Mouse (Mus musculus): Measurements from ENCODE around the gene Hic1. TPM values are rescaled to one million over a fixed set of nuclear protein-coding genes. Genes with fewer than 3 reads are reported as not detected.
"Not testable (repeated sequence)": the region's sequence is repeated elsewhere in the genome, so short reads cannot be mapped to it uniquely, and the experiment has no call there.

The Hic1 gene
- total RNA-seq, 2 experiments from 2014 or later: 15.3 to 19.2 TPM

- peak; percentile 57 for DNase-seq (ENCODE audit: low spot score)
- intact Hi-C loops (cut with DNase I): loop anchor here (2.0 kb wide), 1 partner anchor 39 kb away; no protein-coding TSS in a partner anchor
Observed at GRCm38 (mm10) chr11:75193256-75194071, 24.1 kb upstream of the Hic1 start, which contains the start of gene Rtn4rl1. Gene Rtn4rl1, plus strand, starts transcription at chr11:75193783.

- peak; percentile 68 for DNase-seq (ENCODE audit: low spot score)
- intact Hi-C loops (cut with DNase I): no loop called here
Observed at GRCm38 (mm10) chr11:75192336-75193214, 23.3 kb upstream of the Hic1 start.

DNA sequence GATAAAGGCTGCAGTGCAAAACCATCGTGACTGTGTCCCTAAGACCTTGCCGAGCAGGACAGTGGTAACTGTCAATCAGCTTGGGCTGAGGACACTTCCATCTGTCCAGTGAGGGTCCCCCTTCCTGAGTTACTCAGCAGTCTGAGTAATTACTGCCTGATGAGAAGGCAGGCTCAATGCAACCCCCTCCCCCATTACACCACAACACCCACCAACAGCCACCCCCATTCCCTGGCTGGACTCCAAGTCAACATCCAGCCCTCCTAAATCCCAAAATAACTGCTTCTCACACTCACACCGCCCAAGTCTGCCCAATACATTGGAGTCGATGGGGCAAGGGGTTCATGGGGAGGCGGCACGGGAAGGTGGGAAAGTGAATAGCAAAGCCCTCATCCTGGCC, 22.5 kb upstream of the Hic1 start:
- intact Hi-C loops (cut with DNase I): no loop called here
- DNase-seq (ENCODE audit: low spot score): no peak

DNA sequence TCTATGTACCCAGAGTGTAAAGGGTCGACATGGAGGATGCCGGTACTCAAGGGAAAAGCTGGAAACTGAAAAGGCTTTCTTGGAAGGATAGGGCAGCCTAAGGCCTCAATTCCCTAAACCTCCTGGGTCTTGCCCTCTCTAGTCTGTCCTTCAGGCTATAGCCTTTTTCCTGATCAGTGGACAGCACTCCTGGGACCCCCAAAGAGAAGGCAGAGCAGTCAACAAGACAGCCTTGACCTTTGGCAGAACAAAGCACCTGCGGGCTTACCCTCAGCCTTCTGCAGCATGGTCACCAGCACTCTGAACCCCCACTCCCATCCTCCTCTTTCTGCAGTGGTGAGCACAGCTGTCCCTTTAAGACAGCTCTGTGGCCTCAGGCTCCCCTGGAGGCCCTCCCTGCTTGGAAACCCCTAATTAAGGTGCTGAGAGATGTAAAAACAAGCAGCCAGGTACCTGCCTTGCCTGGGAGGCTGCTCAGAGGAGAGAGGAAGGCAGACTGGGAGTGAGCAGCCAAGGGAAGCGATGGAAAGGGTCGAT, 21.7 kb upstream of the Hic1 start, which contains the start of gene Dph1:
TSS of gene Dph1 (minus strand) at position 337 of the 537 bp plus-strand sequence.
- intact Hi-C loops (cut with DNase I): loop anchor here (1.0 kb wide), 1 partner anchor 100 kb away; no protein-coding TSS in a partner anchor
- no peak for DNase-seq (ENCODE audit: low spot score)

- DNase-seq (ENCODE audit: low spot score): peak; percentile 50
- intact Hi-C loops (cut with DNase I): loop anchor here (1.0 kb wide), 1 partner anchor 101 kb away; no protein-coding TSS in a partner anchor
Observed at GRCm38 (mm10) chr11:75190371-75190724, 21.0 kb upstream of the Hic1 start.

- DNase-seq (ENCODE audit: low spot score): no peak
- intact Hi-C loops (cut with DNase I): loop anchor here (1.0 kb wide), 1 partner anchor 101 kb away; no protein-coding TSS in a partner anchor
Observed at GRCm38 (mm10) chr11:75189713-75190370, 20.5 kb upstream of the Hic1 start.

DNA sequence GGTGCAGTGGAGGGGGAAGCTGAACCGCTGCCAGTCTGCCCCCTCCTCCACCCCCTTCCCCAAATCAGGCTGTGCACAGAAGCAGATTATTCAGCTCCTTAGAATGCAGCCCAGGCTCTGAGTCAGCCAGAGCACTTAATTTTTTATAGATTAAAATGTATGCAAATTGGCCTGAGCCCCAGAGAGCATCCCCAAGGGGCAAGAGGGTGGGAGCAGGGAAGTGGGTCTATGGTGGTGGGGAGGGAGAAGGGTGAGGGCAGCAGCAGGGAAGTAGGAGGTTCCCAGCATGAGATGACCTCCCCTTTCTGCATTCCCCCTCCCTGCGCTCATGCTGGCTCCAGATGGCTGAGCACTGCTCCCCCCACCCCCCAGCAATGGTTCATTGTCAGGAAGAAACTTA, 15.7 kb upstream of the Hic1 start:
- DNase-seq (ENCODE audit: low spot score): no peak
- intact Hi-C loops (cut with DNase I): no loop called here

DNA sequence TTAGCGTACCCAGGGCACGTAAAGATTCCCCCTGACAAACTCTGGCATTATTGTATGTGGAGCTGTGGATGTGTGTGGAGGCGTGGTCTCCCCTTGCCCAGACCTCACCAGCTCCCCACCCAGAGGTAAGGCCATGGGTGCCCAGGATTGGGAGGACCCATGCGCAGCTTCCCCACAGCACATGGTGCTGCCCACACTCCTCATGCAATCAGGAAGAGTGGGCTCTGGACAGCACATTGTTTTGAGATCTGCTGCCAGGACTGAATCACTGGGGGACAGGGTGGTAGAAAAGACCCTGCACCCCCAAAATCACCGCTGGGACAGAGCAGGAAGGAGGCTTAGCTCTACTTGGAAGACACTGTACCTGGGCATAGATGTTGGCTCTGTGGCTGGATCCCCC, 15.3 kb upstream of the Hic1 start:
- intact Hi-C loops (cut with DNase I): no loop called here

DNA sequence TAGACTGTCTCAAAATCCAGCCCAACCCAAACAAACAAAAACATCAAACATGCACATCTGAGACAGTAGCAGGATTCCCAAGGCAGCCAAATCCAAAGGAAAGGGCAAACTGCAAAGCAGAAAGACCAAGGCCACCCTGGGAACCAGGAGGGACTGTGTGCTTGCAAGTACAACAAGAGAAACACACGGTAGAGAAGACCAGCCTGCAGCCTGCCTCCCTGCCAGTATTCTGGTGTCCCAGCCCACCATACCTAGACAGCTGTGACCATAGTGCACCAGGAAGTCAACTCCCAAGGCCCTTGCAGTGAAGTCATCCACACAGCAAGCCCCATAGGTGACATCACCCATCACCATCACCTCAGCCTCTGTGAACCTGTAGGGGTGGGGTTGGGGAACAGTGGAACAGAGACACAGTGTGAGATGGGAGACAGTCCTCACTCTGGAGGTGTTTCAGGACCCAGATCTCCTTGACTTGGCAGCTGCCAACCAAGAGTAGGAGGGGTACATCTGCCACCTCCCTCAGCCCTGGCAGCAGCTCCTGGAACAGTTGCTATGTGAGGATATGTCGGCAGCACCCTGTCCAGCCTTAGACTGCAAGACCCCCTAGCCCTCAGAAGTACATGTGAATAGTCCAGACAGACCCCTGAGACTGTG, 14.7 kb upstream of the Hic1 start:
- intact Hi-C loops (cut with DNase I): no loop called here
- no peak for DNase-seq (ENCODE audit: low spot score)

More for the DNA sequence above, 15.3 kb upstream of the Hic1 start:
- no peak for DNase-seq (ENCODE audit: low spot score)

DNA sequence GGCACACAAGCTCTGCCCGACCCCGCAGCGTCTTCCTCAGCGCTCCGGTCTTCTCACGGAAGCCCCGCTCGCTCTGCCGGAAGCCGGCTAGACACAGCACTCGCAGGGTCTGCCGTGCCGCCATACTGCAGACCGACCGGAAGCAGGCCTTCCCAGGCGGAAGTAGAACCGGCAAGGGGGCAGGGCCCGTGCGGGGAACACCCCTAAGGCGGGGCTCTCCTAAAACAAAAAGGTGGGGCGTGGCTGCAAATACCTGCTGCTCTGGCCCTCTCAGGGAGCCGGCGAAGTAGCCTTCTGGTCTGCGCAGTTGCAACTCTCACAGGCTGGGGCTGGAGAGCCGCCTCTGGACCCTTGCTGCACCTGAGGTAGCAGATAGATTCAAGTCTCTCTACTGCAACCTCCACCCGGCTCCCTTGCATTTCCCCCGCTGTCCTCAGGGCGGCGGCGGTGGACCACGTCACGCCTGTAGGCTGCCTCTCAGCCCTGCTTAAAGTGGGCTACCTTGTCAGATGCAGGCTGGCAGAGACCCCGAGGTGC, 9.4 kb upstream of the Hic1 start, which contains the start of gene Ovca2:
TSS of gene Ovca2 (minus strand) at position 164 of the 537 bp plus-strand sequence.
- DNase-seq (ENCODE audit: low spot score): peak; percentile 80
- intact Hi-C loops (cut with DNase I): loop anchor here (1.0 to 10.0 kb wide), 4 partner anchors 113 to 354 kb away; partner anchors contain the start of gene Prpf8

GRCm38 (mm10) chr11:75178011-75178410, 8.7 kb upstream of the Hic1 start:
- no peak for DNase-seq (ENCODE audit: low spot score)
- intact Hi-C loops (cut with DNase I): loop anchor here (5.0 to 10.0 kb wide), 3 partner anchors 224 to 353 kb away; partner anchors contain the start of gene Prpf8

DNA sequence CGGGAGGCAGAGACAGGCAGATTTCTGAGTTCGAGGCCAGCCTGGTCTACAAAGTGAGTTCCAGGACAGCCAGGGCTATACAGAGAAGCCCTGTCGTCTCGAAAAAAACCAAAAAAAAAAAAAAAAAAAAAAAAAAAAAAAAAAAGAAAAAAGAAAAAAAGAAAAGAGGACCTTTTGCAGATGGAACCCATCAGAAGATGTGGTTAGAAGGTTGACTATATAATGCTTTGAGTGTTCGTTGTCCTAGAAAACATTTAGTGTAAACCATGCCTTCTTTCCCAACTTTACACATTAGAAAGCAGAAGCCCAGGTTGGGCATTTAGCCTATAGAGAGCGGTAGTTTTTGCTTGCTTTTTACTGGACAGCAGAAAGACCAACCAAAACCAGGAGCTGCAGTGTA, 5.3 kb upstream of the Hic1 start:
- DNase-seq (ENCODE audit: low spot score): not testable (repeated sequence)
- intact Hi-C loops (cut with DNase I): loop anchor here (10.0 kb wide), 2 partner anchors 310 to 350 kb away; partner anchors contain the start of gene Prpf8

DNA sequence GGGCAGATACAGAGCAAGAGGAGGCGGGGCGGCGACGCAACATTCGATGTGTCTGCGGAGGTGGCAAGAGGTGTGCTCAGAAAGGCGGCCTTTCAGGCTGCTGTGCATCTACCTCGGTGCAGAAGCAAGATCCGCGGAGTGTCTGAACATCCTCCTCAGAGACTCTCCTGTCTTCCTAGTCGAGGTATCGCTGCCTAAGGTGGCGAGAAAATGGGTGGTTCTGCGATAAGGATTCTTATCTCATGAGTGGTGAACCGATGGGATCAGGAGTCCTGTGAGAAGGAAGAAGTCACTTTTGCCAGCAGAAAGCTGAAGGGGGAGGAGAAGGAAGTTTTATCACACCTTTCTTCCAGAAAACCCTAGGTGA, 4.5 kb upstream of the Hic1 start:
- intact Hi-C loops (cut with DNase I): loop anchor here (10.0 kb wide), 2 partner anchors 311 to 349 kb away; partner anchors contain the start of gene Prpf8
- no peak for DNase-seq (ENCODE audit: low spot score)

- peak; percentile 63 for DNase-seq (ENCODE audit: low spot score)
- intact Hi-C loops (cut with DNase I): loop anchor here (10.0 kb wide), 2 partner anchors 312 to 348 kb away; partner anchors contain the start of gene Prpf8
Observed at GRCm38 (mm10) chr11:75173095-75173798, 3.9 kb upstream of the Hic1 start.

- intact Hi-C loops (cut with DNase I): loop anchor here (10.0 kb wide), 2 partner anchors 312 to 348 kb away; partner anchors contain the start of gene Prpf8
- no peak for DNase-seq (ENCODE audit: low spot score)
Observed at GRCm38 (mm10) chr11:75172151-75173094, 3.1 kb upstream of the Hic1 start.

DNA sequence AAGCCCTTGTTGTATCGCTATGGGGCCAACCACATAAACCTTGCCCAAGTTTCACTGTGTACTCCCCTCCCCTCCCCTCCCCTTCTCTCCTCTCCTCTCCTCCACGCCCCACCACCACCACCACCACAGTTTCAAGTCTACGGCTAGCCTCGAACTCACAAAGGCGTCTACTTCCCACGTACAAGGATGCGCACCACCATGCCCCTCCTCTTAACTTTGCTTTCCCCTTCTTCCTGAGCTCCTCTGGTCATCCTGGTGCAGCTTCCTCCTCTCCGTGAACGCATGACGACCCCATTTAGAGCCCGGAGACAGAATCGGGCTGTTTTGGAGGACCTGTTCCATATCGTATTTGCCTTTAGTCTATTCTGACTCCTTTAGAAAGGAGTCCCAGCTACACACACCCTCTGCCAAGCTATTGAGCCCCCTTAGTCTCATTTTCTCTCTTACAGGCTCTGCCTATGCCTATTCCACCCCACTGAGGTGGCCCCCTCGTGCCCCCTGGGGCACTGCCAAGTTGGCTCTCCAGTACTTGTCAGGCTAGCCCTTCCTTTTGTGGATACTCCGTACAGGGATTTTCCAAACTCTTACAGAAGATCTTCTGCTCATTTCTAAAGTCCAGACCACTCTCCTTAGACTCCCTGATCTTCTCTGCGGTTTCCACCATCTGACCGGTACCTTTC, 2.0 kb upstream of the Hic1 start:
- no peak for DNase-seq (ENCODE audit: low spot score)
- intact Hi-C loops (cut with DNase I): loop anchor here (10.0 kb wide), 2 partner anchors 313 to 347 kb away; partner anchors contain the start of gene Prpf8

Data from heart, postnatal 25 days (tissue).